Mouse (Mus musculus): ENCODE results near the gene Per2. TPM values are rescaled to one million over a fixed set of nuclear protein-coding genes. Genes with fewer than 3 reads are reported as not detected.
A peak's percentile ranks its signal among the peaks of the same experiment; 100 is the strongest.

Per2 gene
- polyA plus RNA-seq, 1 experiment: 0.05 TPM

DNA sequence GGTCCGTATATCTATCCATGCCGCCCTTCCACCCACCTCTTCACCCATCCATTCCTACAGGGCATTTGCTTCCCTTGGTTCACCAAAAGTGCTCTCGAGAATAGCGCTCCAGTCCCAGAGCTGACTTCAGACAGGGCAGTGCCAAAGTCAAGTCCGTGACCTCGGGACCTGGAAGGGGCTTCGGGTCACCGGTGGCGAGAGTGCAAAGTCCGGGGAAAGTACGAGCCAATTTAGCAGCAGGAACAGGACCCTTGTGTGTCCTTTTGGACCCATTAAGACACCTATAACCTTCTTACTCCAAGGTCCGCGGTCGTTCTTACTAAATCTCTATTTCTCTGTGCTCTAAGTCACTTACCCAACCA is 45.6 kb downstream of the Per2 start:
- H3K4me1 ChIP-seq (ENCODE audit: control insufficient read depth): peaks cover 28% of the 10 kb centered on the region
- peak overlapping the region; percentile 75 for H3K4me3 ChIP-seq (replicated peaks)
- H3K9me3 ChIP-seq (ENCODE audit: control insufficient read depth, low read length): no peaks in the 10 kb centered on the region
- TF ChIP-seq TAL1 (IDR thresholded peaks at IDR 0.05; ENCODE audit: low read length): no peak
- TF ChIP-seq GATA1 (IDR thresholded peaks at IDR 0.05; ENCODE audit: low read length): no peak
- peaks cover 10% of the 10 kb centered on the region; the same call in 1 of the 2 replicates for H3K36me3 ChIP-seq (ENCODE audit: control insufficient read depth)
- H3K27me3 ChIP-seq (ENCODE audit: control insufficient read depth): peaks cover 38% of the 10 kb centered on the region

DNA sequence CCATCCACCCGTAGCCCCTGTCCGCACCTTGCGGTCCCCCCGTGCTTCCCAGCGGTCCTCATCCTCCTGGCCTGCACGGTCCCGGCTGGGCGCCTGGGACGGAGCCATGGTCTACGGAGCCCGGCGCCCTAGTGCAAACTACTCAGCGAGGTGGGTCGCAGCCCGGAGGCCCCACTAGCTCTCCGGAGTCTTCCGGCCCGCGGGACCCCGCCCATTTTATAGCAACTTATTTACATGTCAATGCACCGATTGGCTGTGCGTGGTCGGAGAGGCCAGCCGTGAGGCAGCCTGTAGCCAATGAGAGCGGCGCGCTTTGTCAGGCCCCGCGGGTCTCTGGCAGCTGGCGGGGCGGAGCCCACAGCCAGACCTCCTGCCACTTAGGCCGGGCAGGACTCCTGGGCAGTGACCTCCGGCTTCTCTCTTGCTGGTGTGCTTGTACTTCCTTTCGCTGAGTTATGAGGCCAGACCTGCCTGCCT is 46.1 kb downstream of the Per2 start:
- peak overlapping the region; percentile 75 for H3K4me3 ChIP-seq (replicated peaks)
- no peaks in the 10 kb centered on the region for H3K9me3 ChIP-seq (ENCODE audit: control insufficient read depth, low read length)
- TF ChIP-seq TAL1 (IDR thresholded peaks at IDR 0.05; ENCODE audit: low read length) (no peak), GATA1 (IDR thresholded peaks at IDR 0.05; ENCODE audit: low read length) (no peak)
- H3K27me3 ChIP-seq (ENCODE audit: control insufficient read depth): peaks cover 38% of the 10 kb centered on the region
- peaks cover 28% of the 10 kb centered on the region for H3K4me1 ChIP-seq (ENCODE audit: control insufficient read depth)
- H3K36me3 ChIP-seq (ENCODE audit: control insufficient read depth): peaks cover 7% of the 10 kb centered on the region; the same call in 1 of the 2 replicates

- H3K27me3 ChIP-seq (ENCODE audit: control insufficient read depth): peaks cover 43% of the 10 kb centered on the region
- peak overlapping the region; percentile 75 for H3K4me3 ChIP-seq (replicated peaks)
- TF ChIP-seq TAL1 (IDR thresholded peaks at IDR 0.05; ENCODE audit: low read length) (no peak), GATA1 (IDR thresholded peaks at IDR 0.05; ENCODE audit: low read length) (no peak)
- no peaks in the 10 kb centered on the region for H3K9me3 ChIP-seq (ENCODE audit: control insufficient read depth, low read length)
- peaks cover 30% of the 10 kb centered on the region for H3K4me1 ChIP-seq (ENCODE audit: control insufficient read depth)
- peaks cover 3% of the 10 kb centered on the region; the same call in 1 of the 2 replicates for H3K36me3 ChIP-seq (ENCODE audit: control insufficient read depth)
Observed at GRCm38 (mm10) chr1:91412286-91413029, 46.7 kb downstream of the Per2 start.

GRCm38 (mm10) chr1:91411631-91412285 is 47.4 kb downstream of the Per2 start:
- no peak for TF ChIP-seq GATA1 (IDR thresholded peaks at IDR 0.05; ENCODE audit: low read length)
- no peak for TF ChIP-seq TAL1 (IDR thresholded peaks at IDR 0.05; ENCODE audit: low read length)
- Histone ChIP-seq H3K36me3 (ENCODE audit: control insufficient read depth) (peaks cover 1% of the 10 kb centered on the region; the same call in 1 of the 2 replicates), H3K4me1 (ENCODE audit: control insufficient read depth) (peaks cover 30% of the 10 kb centered on the region), H3K9me3 (ENCODE audit: control insufficient read depth, low read length) (no peaks in the 10 kb centered on the region), H3K4me3 (replicated peaks) (peak overlapping the region; percentile 75), H3K27me3 (ENCODE audit: control insufficient read depth) (peaks cover 49% of the 10 kb centered on the region)

- Histone ChIP-seq H3K4me1 (ENCODE audit: control insufficient read depth) (peaks cover 12% of the 10 kb centered on the region), H3K36me3 (ENCODE audit: control insufficient read depth) (no peaks in the 10 kb centered on the region), H3K4me3 (replicated peaks) (no peak overlapping the region), H3K9me3 (ENCODE audit: control insufficient read depth, low read length) (no peaks in the 10 kb centered on the region), H3K27me3 (ENCODE audit: control insufficient read depth) (peaks cover 42% of the 10 kb centered on the region)
- TF ChIP-seq GATA1 (IDR thresholded peaks at IDR 0.05; ENCODE audit: low read length): no peak
Observed at GRCm38 (mm10) chr1:91407819-91408218, 51.3 kb downstream of the Per2 start.

- Histone ChIP-seq H3K4me3 (replicated peaks) (no peak overlapping the region), H3K27me3 (ENCODE audit: control insufficient read depth) (peaks cover 34% of the 10 kb centered on the region), H3K9me3 (ENCODE audit: control insufficient read depth, low read length) (no peaks in the 10 kb centered on the region), H3K4me1 (ENCODE audit: control insufficient read depth) (peaks cover 2% of the 10 kb centered on the region), H3K36me3 (ENCODE audit: control insufficient read depth) (no peaks in the 10 kb centered on the region)
- no peak for TF ChIP-seq TAL1 (IDR thresholded peaks at IDR 0.05; ENCODE audit: low read length)
- TF ChIP-seq GATA1 (IDR thresholded peaks at IDR 0.05; ENCODE audit: low read length): no peak
Observed at GRCm38 (mm10) chr1:91405406-91406169, 53.5 kb downstream of the Per2 start.

GRCm38 (mm10) chr1:91404976-91405375 is 54.1 kb downstream of the Per2 start:
- peaks cover 34% of the 10 kb centered on the region for H3K27me3 ChIP-seq (ENCODE audit: control insufficient read depth)
- H3K4me3 ChIP-seq (replicated peaks): no peak overlapping the region
- TF ChIP-seq GATA1 (IDR thresholded peaks at IDR 0.05; ENCODE audit: low read length): no peak
- no peak for TF ChIP-seq TAL1 (IDR thresholded peaks at IDR 0.05; ENCODE audit: low read length)
- H3K9me3 ChIP-seq (ENCODE audit: control insufficient read depth, low read length): no peaks in the 10 kb centered on the region
- peaks cover 2% of the 10 kb centered on the region for H3K4me1 ChIP-seq (ENCODE audit: control insufficient read depth)
- H3K36me3 ChIP-seq (ENCODE audit: control insufficient read depth): no peaks in the 10 kb centered on the region

DNA sequence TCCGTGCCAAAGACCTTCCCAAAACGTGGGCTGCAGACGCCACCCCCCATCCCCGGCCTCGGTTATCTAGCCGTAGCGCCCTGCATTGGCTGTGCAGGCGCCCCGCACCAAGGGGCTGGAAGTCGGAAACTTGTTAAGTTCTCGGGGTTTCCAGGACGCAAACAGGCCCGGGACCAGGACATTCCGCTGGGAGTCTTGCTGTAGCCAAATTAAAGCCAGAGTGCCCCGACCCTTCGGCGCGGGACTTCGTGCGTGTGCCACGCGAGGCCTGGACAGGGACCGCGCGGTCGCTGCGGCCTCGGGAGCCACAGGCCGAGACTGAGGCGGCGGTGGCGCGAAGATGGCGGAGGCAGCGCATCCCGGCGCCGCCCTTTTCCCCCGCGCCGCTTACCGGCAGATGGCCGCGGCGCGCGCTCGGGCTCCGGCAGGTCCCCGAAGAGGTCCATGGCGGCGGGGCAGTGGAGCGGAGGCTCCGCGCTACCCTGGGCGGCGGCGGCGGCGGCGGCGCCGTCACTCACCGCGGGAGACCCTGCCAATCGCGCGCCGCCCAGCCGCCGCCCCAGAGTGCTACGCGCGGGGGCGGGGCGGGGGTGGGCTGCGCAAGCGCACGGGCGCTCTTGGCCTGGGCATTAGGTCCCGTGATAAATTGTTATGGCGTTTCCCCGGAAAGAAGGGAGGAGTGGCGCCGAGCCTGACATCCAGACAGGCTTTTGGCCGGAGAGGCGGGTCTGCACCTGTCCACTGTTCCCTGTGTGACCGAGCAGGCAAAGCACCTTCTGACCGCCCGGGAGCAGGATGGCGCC is 60.7 kb downstream of the Per2 start, which contains the start of gene Ilkap:
Gene Ilkap (minus strand): TSS at position 556 of the 803 bp plus-strand sequence.
- Histone ChIP-seq H3K9me3 (ENCODE audit: control insufficient read depth, low read length) (no peaks in the 10 kb centered on the region), H3K27me3 (ENCODE audit: control insufficient read depth) (peaks cover 4% of the 10 kb centered on the region), H3K36me3 (ENCODE audit: control insufficient read depth) (peaks cover 43% of the 10 kb centered on the region), H3K4me1 (ENCODE audit: control insufficient read depth) (peaks cover 36% of the 10 kb centered on the region), H3K4me3 (replicated peaks) (peak within 1 kb of the TSS; percentile 85)
- TF ChIP-seq TAL1 (IDR thresholded peaks at IDR 0.05; ENCODE audit: low read length) (no peak), GATA1 (IDR thresholded peaks at IDR 0.05; ENCODE audit: low read length) (no peak)
